Comparison of ENCODE assay signal across 19 mouse cellular contexts in the genomic region with DNA sequence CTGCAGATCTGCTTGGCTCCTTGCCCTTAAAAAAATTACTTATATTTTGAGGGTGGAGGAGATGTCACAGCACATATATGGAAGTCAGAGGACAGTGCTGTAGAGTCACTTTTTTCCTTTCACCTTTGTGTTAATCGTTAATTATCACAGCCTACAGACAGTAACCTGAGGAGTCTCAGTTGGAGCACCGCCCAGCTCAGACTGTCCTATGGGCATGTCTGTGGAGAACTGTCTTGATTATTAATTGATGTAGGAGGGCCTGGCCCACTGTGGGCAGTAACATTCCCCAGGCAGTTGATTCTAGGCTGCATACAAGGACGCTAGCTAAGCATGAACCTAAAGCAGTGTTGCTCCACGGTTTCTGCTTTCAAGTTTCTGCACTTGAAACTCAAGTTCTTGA. TPM values are rescaled to one million over a fixed set of nuclear protein-coding genes. Genes with fewer than 3 reads are reported as not detected.
DNase-seq lines count a peak whose midpoint lies in the region; ATAC-seq and TF ChIP-seq lines count a peak whose summit lies in the region.
"Had no signal": no experiment of that assay in that cellular context is flagged by ENCODE, and none has a peak within 500 bp of the region (broad histone marks: within the 10 kb centered on the region; RNA-seq: fewer than 3 reads in every experiment).

No protein-coding gene starts in this region.

- H3K36me3 ChIP-seq in kidney, embryonic 14.5 days (ENCODE audit: control insufficient read depth, insufficient read depth, low read length), result no peaks in the 10 kb centered on the region
- H3K36me3 ChIP-seq in lung, embryonic 14.5 days (ENCODE audit: insufficient read depth), result no peaks in the 10 kb centered on the region
- H3K36me3 ChIP-seq: embryonic facial prominence, embryonic 10.5 days; embryonic facial prominence, embryonic 12.5 days; forebrain, embryonic 15.5 days had no signal

- 71% methylated on average over 4 of the region's 4 CpGs for WGBS in kidney, embryonic 14.5 days
- 79% methylated on average over 4 of the region's 4 CpGs for WGBS in lung, embryonic 14.5 days

- H3K27me3 ChIP-seq in kidney, embryonic 14.5 days (ENCODE audit: control insufficient read depth, insufficient read depth, low read length), result no peaks in the 10 kb centered on the region
- H3K27me3 ChIP-seq in lung, embryonic 14.5 days (ENCODE audit: insufficient read depth, low read length), result no peaks in the 10 kb centered on the region
- H3K27me3 ChIP-seq: embryonic facial prominence, embryonic 12.5 days; forebrain, embryonic 13.5 days; forebrain, embryonic 15.5 days; Patski had no signal

- no peak overlapping the region for H3K9ac ChIP-seq in kidney, embryonic 14.5 days (ENCODE audit: low read depth, low read length)
- no peak overlapping the region for H3K9ac ChIP-seq in lung, embryonic 14.5 days
- H3K9ac ChIP-seq: embryonic facial prominence, embryonic 12.5 days; forebrain, embryonic 13.5 days; forebrain, embryonic 15.5 days; forebrain, postnatal 0 days had no signal

- peaks cover 12% of the 10 kb centered on the region; the same call in 1 of the 2 replicates for H3K4me1 ChIP-seq in kidney, embryonic 14.5 days (ENCODE audit: control insufficient read depth, insufficient read depth, low read length)
- peaks cover 10% of the 10 kb centered on the region; the same call in 1 of the 2 replicates for H3K4me1 ChIP-seq in lung, embryonic 14.5 days (ENCODE audit: insufficient read depth)

- H3K27ac ChIP-seq in kidney, embryonic 14.5 days (ENCODE audit: low read depth, low read length), result no peak overlapping the region
- no peak overlapping the region for H3K27ac ChIP-seq in lung, embryonic 14.5 days (ENCODE audit: low read depth)
- H3K27ac ChIP-seq: embryonic facial prominence, embryonic 10.5 days; embryonic facial prominence, embryonic 12.5 days; forebrain, embryonic 13.5 days; forebrain, embryonic 15.5 days had no signal

- peak; percentile 40 for DNase-seq in kidney, adult 9 months
- peak; percentile 17 for DNase-seq in lung, embryonic 14.5 days
- no peak for DNase-seq in lung, postnatal 36 days
- DNase-seq: adrenal gland, adult 8-10 months; adrenal gland, postnatal 14 days; cerebellum, adult 11-12 months; cerebellum, adult 2 months; cerebellum, adult 9-10 months; cerebellum, postnatal 10 days; cerebellum, postnatal 25 days; forebrain, postnatal 0 days had no signal

- ATAC-seq in kidney, embryonic 14.5 days (ENCODE audit: low FRiP score, low TSS enrichment), result no peak
- ATAC-seq in lung, embryonic 14.5 days (ENCODE audit: insufficient read depth), result no peak
- no peak for ATAC-seq in megakaryocyte-erythroid progenitor cell, adult 5-6 weeks (replicated peaks; ENCODE audit: low FRiP score, low TSS enrichment, poor library complexity, severe bottlenecking)
- ATAC-seq: activated CD4-positive, CD25-positive, alpha-beta regulatory T cell, adult 4 months; forebrain, embryonic 13.5 days; forebrain, embryonic 15.5 days; forebrain, postnatal 0 days; Patski had no signal

- no peak for TF ChIP-seq CTCF in lung, embryonic 14.5 days (IDR thresholded peaks at IDR 0.05; ENCODE audit: low read depth)

- H3K4me3 ChIP-seq in kidney, embryonic 14.5 days (ENCODE audit: low read length), result no peak overlapping the region
- H3K4me3 ChIP-seq in lung, embryonic 14.5 days (ENCODE audit: low read depth, low read length), result no peak overlapping the region
- H3K4me3 ChIP-seq: embryonic facial prominence, embryonic 10.5 days; embryonic facial prominence, embryonic 12.5 days; forebrain, embryonic 13.5 days; forebrain, embryonic 15.5 days had no signal

- no peaks in the 10 kb centered on the region for H3K9me3 ChIP-seq in kidney, embryonic 14.5 days (ENCODE audit: control insufficient read depth, low read length)
- no peaks in the 10 kb centered on the region for H3K9me3 ChIP-seq in lung, embryonic 14.5 days (ENCODE audit: low read depth, low read length)
- H3K9me3 ChIP-seq: embryonic facial prominence, embryonic 10.5 days; embryonic facial prominence, embryonic 12.5 days; forebrain, embryonic 13.5 days; forebrain, embryonic 15.5 days had no signal

- no peak overlapping the region for H3K4me2 ChIP-seq in kidney, embryonic 14.5 days (replicated peaks; ENCODE audit: low read depth, low read length)
- no peak overlapping the region for H3K4me2 ChIP-seq in lung, embryonic 14.5 days
- H3K4me2 ChIP-seq: embryonic facial prominence, embryonic 12.5 days; forebrain, embryonic 13.5 days; forebrain, embryonic 15.5 days had no signal

RNA-seq across cellular contexts. Expression of gene Zbtb40, which starts 16.1 kb away (rescaled TPM):
- polyA plus RNA-seq in kidney, embryonic 14.5 days (2014; fragmentation: Nextera tagmentation; extraction: Ambion mirVana), result 3.3 and 5.6 TPM in 2 replicates
- polyA plus RNA-seq in lung, embryonic 14.5 days (2014; fragmentation: Nextera tagmentation; extraction: Ambion mirVana), result 5.4 and 5.5 TPM in 2 replicates
- 10.3 and 10.4 TPM in 2 replicates for total RNA-seq in megakaryocyte-erythroid progenitor cell, adult 5-6 weeks (2014; fragmentation: Nextera tagmentation)
- total RNA-seq in megakaryocyte-erythroid progenitor cell, adult 5-6 weeks (2017), result 5.7 and 7.1 TPM in 2 replicates
